Comparison of ENCODE assay signal across 13 mouse cellular contexts in genomic region chr10:76992456-76992855, GRCm38 (mm10).
"Had no signal": no experiment of that assay in that cellular context is flagged by ENCODE, and none has a peak within 500 bp of the region (broad histone marks: within the 10 kb centered on the region; RNA-seq: fewer than 3 reads in every experiment).

No protein-coding gene starts in this region.

- ATAC-seq: intestine, postnatal 0 days had no signal

- DNase-seq: kidney, adult 2 months; kidney, postnatal 25 days; layer of hippocampus, adult 9-11 months; liver, embryonic 13.5 days; lung, adult 2 months; lung, postnatal 14 days; lung, postnatal 4 days; midbrain, embryonic 14.5 days; retina, postnatal 1 day; right cerebral cortex, postnatal 25 days; spleen, adult 18-20 months; thymus, postnatal 25 days had no signal
